Mouse (Mus musculus) testis, adult 2 months (tissue): Measurements from ENCODE around the gene Wasf2. TPM values are rescaled to one million over a fixed set of nuclear protein-coding genes. Genes with fewer than 3 reads are reported as not detected.

ENCODE experiments used
- H3K27ac ChIP-seq: fragments of 200-500 bp; 2 replicates; pipeline ENCODE4 v1.5.1; 2012; ENCODE audit warnings: low read depth, low read length; ENCODE audit not compliant: control insufficient read depth, insufficient read depth
- H3K27me3 ChIP-seq: fragments of 200-500 bp; 2 replicates; pipeline ENCODE4 v1.6.1; 2012; ENCODE audit warnings: mild to moderate bottlenecking, low read length, moderate library complexity; ENCODE audit not compliant: control insufficient read depth, insufficient read depth
- H3K36me3 ChIP-seq: fragments of 200-500 bp; 2 replicates; pipeline ENCODE4 v1.6.1; 2012; ENCODE audit warnings: mild to moderate bottlenecking, low read length; ENCODE audit not compliant: control insufficient read depth, insufficient read depth
- H3K4me1 ChIP-seq: fragments of 200-500 bp; 2 replicates; pipeline ENCODE4 v1.6.1; 2012; ENCODE audit warnings: low read length; ENCODE audit not compliant: control insufficient read depth, insufficient read depth
- H3K4me3 ChIP-seq: fragments of 200-500 bp; 2 replicates; pipeline ENCODE4 v1.5.1; 2012; ENCODE audit warnings: low read depth, mild to moderate bottlenecking, low read length, moderate library complexity, mixed read lengths; ENCODE audit not compliant: control insufficient read depth
- CTCF ChIP-seq: fragments of 200-500 bp; IDR thresholded peaks from 2 replicates; pipeline ENCODE4 v1.5.1; 2012; ENCODE audit warnings: low read depth, mild to moderate bottlenecking, inconsistent platforms, low read length, moderate library complexity; ENCODE audit not compliant: control insufficient read depth, insufficient read depth, insufficient replicate concordance
- POLR2A ChIP-seq: fragments of 200-500 bp; IDR thresholded peaks from 2 replicates; pipeline ENCODE4 v1.6.1; 2012; ENCODE audit warnings: low read depth, mild to moderate bottlenecking, inconsistent platforms, low read length, moderate library complexity; ENCODE audit not compliant: control insufficient read depth
- polyA plus RNA-seq: library from polyadenylated mRNA; depleted of rRNA; stranded (reverse); fragments of >200 nt; gene quantifications from 2 replicates; pipeline ENCODE4 v1.2.3, GENCODE M21; 2012

Wasf2 gene
- polyA plus RNA-seq, 1 experiment: 156 TPM

DNA sequence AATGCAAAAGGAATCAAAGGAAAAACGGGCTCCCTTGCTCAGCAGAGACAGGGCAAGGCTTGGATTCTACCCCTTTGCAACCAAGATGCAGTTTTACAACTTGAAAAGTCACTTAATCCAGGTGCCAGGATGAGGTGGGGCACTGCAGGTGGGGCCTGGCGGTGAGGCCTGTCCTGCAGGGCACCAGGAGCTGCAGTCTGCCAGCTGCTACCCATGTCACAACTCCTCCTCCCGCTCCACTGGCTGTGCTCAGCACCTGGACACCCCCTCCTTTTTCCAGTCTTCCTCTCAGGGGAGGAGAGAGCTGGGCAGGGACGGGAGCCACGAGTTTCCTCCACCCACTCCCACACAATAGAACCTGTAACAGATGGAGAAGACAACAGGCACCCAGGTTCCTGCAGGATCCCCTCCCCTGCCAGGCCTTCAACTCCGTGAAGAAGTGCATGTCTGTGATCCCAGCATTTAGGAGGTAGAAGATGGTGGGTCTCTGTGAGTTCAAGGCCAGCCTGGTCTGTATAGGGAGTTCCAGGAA lies 16.9 kb upstream of the Wasf2 start:
- Histone ChIP-seq H3K4me1 (peaks cover 4% of the 10 kb centered on the region), H3K36me3 (no peaks in the 10 kb centered on the region), H3K27me3 (no peaks in the 10 kb centered on the region), H3K27ac (no peak overlapping the region), H3K4me3 (no peak overlapping the region)
- TF ChIP-seq POLR2A (no peak), CTCF (no peak)

DNA sequence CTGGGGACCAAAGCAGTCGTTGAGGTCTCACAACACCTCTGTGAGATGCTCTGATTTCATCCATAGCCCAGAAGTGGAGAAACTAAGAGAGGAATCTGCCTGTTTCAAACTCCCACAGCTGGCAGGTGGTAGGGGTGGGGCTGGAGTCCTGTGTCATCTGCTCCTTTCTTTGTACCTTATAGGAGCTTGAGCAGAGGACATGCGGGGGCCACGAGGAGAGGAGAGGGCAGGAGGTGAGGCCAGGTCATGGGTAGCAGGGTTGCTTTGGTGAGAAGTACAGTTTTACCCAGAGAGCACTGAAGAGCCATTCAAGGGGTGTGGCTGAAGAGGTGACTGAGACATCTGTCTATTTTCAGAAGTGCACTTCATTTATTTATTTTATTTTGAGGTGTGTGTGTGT lies 15.5 kb upstream of the Wasf2 start:
- Histone ChIP-seq H3K4me3 (no peak overlapping the region), H3K36me3 (no peaks in the 10 kb centered on the region), H3K4me1 (peaks cover 2% of the 10 kb centered on the region; the same call in 1 of the 2 replicates), H3K27me3 (no peaks in the 10 kb centered on the region), H3K27ac (no peak overlapping the region)
- TF ChIP-seq CTCF: no peak
- TF ChIP-seq POLR2A: no peak

DNA sequence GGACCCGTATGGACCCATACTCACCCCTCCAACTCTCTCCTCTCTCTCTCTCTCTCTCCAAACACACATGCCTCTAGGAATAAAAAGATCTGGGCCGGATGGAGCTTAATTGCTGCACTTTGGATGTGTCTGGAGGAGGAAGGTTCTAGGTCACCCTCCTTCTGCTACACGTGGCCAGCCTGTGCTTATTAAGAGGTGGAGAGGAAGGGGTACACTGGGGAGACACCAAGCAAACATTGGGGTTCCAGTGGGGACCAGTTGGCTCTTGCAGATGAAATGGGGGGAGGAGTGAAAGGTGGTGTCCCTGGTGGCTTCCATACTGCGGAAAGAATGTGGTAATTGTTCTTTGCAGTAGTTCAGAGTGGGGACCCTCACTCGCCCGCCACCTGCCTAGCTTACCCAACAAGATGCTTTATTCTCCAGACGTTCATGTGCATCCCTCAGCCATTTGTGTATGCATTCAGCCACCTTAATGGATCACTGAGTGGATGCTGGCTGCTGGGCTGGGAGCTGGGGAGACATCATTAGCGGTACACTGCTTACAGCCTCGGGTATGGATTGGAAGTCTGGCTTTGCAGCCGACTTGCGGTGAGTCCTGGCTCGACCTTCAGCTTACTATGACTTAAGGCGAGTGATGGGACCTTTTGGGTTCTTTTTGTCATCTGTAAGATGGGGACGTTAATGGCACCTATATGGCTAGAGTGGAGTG lies 14.4 kb upstream of the Wasf2 start:
- H3K4me3 ChIP-seq: no peak overlapping the region
- no peak for TF ChIP-seq POLR2A
- TF ChIP-seq CTCF: no peak
- no peaks in the 10 kb centered on the region for H3K27me3 ChIP-seq
- no peaks in the 10 kb centered on the region for H3K36me3 ChIP-seq
- peaks cover 2% of the 10 kb centered on the region; the same call in 1 of the 2 replicates for H3K4me1 ChIP-seq
- no peak overlapping the region for H3K27ac ChIP-seq

DNA sequence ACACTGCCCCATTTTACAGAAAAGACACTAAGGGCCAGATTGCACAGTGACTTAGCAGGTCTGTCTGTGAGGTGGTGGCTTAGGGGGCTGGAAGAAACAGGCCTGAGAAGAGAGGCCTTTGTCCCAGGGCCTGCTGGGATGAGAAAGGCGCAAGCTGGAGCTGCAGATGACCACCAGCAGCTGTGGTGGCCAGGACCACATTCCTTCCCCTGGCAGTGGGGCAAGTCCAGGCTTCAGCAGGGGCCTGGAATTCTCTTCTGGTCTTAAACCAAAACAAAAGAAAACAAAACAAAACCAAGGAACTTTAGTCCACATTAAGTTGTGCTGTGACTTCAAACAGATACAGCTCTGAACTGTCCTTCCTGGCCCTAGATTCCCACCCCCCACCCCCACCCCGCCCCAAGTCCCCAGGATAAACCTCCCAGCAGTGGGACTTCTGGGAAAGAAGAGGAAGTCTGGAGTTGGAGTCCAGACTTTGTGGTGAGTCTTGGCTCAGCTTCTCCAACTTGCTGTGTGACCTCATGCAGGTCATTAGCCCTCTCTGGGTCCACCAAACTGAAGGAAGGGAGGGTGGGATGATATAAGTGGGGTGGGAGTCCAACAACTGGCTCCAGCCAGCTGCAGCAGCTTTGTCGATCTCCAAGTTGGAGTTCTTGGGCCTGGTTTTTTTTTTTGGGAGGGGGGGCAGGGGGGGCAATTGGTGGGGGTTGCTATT lies 13.4 kb upstream of the Wasf2 start:
- Histone ChIP-seq H3K4me1 (peaks cover 2% of the 10 kb centered on the region; the same call in 1 of the 2 replicates), H3K4me3 (no peak overlapping the region), H3K27ac (peak overlapping the region; percentile 44; the same call in 1 of the 2 replicates), H3K27me3 (no peaks in the 10 kb centered on the region), H3K36me3 (no peaks in the 10 kb centered on the region)
- TF ChIP-seq POLR2A: no peak
- no peak for TF ChIP-seq CTCF

DNA sequence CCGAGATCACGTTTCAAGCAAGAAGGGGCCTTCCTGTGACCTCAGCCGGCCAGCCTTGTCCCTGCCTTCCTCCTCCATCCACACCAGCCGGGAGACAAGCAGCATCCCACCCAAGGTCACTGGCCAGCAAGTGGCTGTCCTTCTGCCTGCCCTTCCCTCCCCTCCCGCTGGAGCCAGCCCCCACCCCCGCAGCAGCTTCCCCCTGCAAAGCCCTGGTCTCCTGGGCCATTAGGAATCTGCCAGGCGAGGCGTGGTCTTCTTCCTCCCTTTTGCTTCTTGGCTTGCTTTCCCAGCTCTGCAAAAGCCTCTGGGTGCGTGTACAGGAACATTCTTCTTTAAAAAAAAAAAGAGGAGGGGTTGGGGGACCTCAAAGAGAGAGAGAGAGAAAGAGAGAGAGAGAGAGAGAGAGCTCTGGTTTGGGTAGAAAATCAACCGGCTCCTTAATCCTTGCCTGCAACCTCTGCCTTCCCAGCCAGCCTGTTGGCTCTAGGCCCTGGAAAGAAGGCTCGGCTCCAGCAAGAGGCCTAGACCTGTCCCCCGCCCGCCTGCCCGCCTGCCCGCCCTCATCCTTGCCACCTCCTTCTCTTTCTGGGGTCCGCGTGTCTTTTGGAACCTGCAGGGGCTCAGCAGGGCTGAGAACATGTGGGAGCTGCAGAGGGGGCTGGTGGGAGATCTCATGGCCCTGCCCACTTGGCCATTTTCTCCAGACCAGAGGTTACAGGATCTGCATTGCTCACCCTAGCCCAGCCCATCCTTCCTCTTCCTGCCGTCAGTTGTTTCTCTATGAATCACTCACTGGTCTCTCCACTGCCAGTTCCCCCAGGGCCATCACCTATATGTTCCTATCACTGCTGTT lies 12.5 kb upstream of the Wasf2 start:
- no peaks in the 10 kb centered on the region for H3K36me3 ChIP-seq
- TF ChIP-seq POLR2A (peak; percentile 23; the same call in 1 of the 2 replicates), CTCF (no peak)
- H3K27me3 ChIP-seq: no peaks in the 10 kb centered on the region
- H3K27ac ChIP-seq: peak overlapping the region; percentile 89
- no peak overlapping the region for H3K4me3 ChIP-seq
- peaks cover 2% of the 10 kb centered on the region; the same call in 1 of the 2 replicates for H3K4me1 ChIP-seq

DNA sequence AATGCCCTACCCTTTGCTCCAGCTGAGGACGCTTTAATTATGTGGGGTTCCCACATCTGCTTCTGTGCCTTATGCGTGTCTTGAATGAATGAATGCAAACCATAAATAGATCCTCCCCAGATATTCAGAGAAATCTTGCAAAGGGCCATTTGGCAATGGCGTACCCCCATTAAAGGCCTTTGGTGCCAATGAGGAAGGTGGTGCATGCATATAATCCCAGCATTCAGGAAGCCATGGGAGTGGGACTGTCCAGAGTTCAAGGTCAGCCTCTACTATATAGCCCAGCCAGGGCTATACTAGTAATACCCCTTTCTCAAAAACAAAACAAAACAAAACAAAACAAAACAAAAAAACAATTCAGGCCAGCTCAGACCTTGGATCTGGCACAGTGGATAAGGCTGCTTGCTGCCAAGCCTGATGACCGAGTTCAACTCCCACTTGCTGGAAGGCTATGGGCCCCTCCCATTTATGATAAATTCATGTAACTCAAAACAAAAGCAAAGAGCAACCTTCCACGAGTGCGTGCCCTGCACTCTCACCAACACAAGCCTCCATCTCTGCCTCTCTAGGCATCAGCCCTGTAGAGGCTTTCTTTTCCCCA lies 11.4 kb upstream of the Wasf2 start:
- Histone ChIP-seq H3K27me3 (no peaks in the 10 kb centered on the region), H3K36me3 (no peaks in the 10 kb centered on the region), H3K4me1 (peaks cover 2% of the 10 kb centered on the region; the same call in 1 of the 2 replicates), H3K27ac (peak overlapping the region; percentile 74), H3K4me3 (no peak overlapping the region)
- TF ChIP-seq POLR2A (no peak), CTCF (no peak)
